Mouse (Mus musculus) hindbrain, embryonic 14.5 days (tissue): ENCODE results near the gene Ccr4. TPM values are rescaled to one million over a fixed set of nuclear protein-coding genes. Genes with fewer than 3 reads are reported as not detected.

Source experiments
- ATAC-seq: fragments of 200-750 bp; cut with Nextera tagmentation; 2 replicates; pipeline ENCODE4 v1.8.0; 2017; ENCODE audit warnings: moderate number of reproducible peaks, mild to moderate bottlenecking, moderate TSS enrichment, moderate library complexity; ENCODE audit not compliant: low FRiP score
- DNase-seq: peaks from one replicate; pipeline ENCODE4 v3.0.0-alpha.2; 2015; ENCODE audit warnings: low spot score
- H3K27ac ChIP-seq: fragments of 300-500 bp; sonication (generic); 2 replicates; pipeline ENCODE4 v1.5.1; 2014; ENCODE audit warnings: mild to moderate bottlenecking, moderate library complexity
- H3K27me3 ChIP-seq: fragments of 300-500 bp; sonication (generic); 2 replicates; pipeline ENCODE4 v1.6.1; 2014; ENCODE audit warnings: mild to moderate bottlenecking, low read length, mixed read lengths; ENCODE audit not compliant: control insufficient read depth, insufficient read depth
- H3K36me3 ChIP-seq: fragments of 300-500 bp; sonication (generic); replicated peaks from 2 replicates; pipeline ENCODE4 v1.6.1; 2014; ENCODE audit not compliant: control insufficient read depth, insufficient read depth
- H3K4me1 ChIP-seq: fragments of 300-500 bp; sonication (generic); replicated peaks from 2 replicates; pipeline ENCODE4 v1.6.1; 2014; ENCODE audit warnings: antibody characterized with exemption, low read length, mixed read lengths; ENCODE audit not compliant: control insufficient read depth, insufficient read depth
- H3K4me2 ChIP-seq: fragments of 300-500 bp; sonication (generic); replicated peaks from 2 replicates; pipeline ENCODE4 v1.6.1; 2014; ENCODE audit warnings: mild to moderate bottlenecking, moderate library complexity
- H3K4me3 ChIP-seq: fragments of 300-500 bp; sonication (generic); replicated peaks from 2 replicates; pipeline ENCODE4 v1.5.1; 2014; ENCODE audit warnings: mild to moderate bottlenecking, low read length
- H3K9ac ChIP-seq: fragments of 300-500 bp; sonication (generic); 2 replicates; pipeline ENCODE4 v1.6.1; 2014
- H3K9me3 ChIP-seq: fragments of 300-500 bp; sonication (generic); 2 replicates; pipeline ENCODE4 v1.6.1; 2016; ENCODE audit warnings: low read length; ENCODE audit not compliant: control insufficient read depth
- WGBS: fragments of 180-500 bp; shearing (Covaris S2); extraction: QIAGEN DNeasy Blood & Tissue Kit; methylation state at CpG from one replicate; pipeline ENCODE4 v1.1.7; 2014; 5-methylcytosine and 5-hydroxymethylcytosine counted together
- polyA plus RNA-seq: library from polyadenylated mRNA; unstranded; fragments of >200 nt; fragmentation: Nextera tagmentation; extraction: Ambion mirVana; gene quantifications from 2 replicates; pipeline ENCODE4 v1.2.1, GENCODE M21; 2014

Gene Ccr4
- polyA plus RNA-seq, result not detected in 2 replicates

- WGBS, result 95% methylated on average over 9 of the region's 9 CpGs
- Histone ChIP-seq H3K27ac (no peak within 1 kb of the TSS), H3K9ac (no peak within 1 kb of the TSS), H3K27me3 (no peaks in the 10 kb centered on the region), H3K4me2 (no peak within 1 kb of the TSS), H3K36me3 (no peaks in the 10 kb centered on the region), H3K4me3 (no peak within 1 kb of the TSS), H3K4me1 (no peaks in the 10 kb centered on the region), H3K9me3 (no peaks in the 10 kb centered on the region)
- DNase-seq, result no peak
- no peak for ATAC-seq
Measured at GRCm38 (mm10) chr9:114504816-114505215, at the start of gene Ccr4. Gene Ccr4, minus strand, starts transcription at chr9:114504916.

GRCm38 (mm10) chr9:114553828-114554227 is 49.1 kb upstream of the Ccr4 start:
- no peaks in the 10 kb centered on the region for H3K9me3 ChIP-seq
- no peak overlapping the region for H3K27ac ChIP-seq
- peaks cover 9% of the 10 kb centered on the region; the same call in 1 of the 2 replicates for H3K27me3 ChIP-seq
- H3K4me2 ChIP-seq, result no peak overlapping the region
- ATAC-seq (no peak), DNase-seq (no peak)
- H3K4me1 ChIP-seq, result 0 out of 2 replicates have a peak, but pooled peaks cover 5% of the 10 kb centered on the region
- no peaks in the 10 kb centered on the region for H3K36me3 ChIP-seq
- no peak overlapping the region for H3K9ac ChIP-seq
- no peak overlapping the region for H3K4me3 ChIP-seq

- Histone ChIP-seq H3K9me3 (no peaks in the 10 kb centered on the region), H3K27ac (no peak overlapping the region)
- no peak for ATAC-seq
Measured at GRCm38 (mm10) chr9:114550033-114550432, 45.3 kb upstream of the Ccr4 start.

GRCm38 (mm10) chr9:114549117-114549516 is 44.4 kb upstream of the Ccr4 start:
- ATAC-seq, result no peak
- Histone ChIP-seq H3K4me2 (no peak overlapping the region), H3K27me3 (no peaks in the 10 kb centered on the region), H3K27ac (no peak overlapping the region), H3K9ac (no peak overlapping the region), H3K4me3 (no peak overlapping the region), H3K4me1 (peaks cover 6% of the 10 kb centered on the region), H3K9me3 (no peaks in the 10 kb centered on the region), H3K36me3 (no peaks in the 10 kb centered on the region)
- 11% methylated on average over 5 of the region's 5 CpGs for WGBS
- no peak for DNase-seq

More at GRCm38 (mm10) chr9:114550033-114550432, 45.3 kb upstream of the Ccr4 start:
- H3K4me3 ChIP-seq, result no peak overlapping the region
- no peak for DNase-seq
- H3K9ac ChIP-seq, result no peak overlapping the region
- no peaks in the 10 kb centered on the region for H3K27me3 ChIP-seq
- no peak overlapping the region for H3K4me2 ChIP-seq
- H3K4me1 ChIP-seq, result peaks cover 11% of the 10 kb centered on the region
- H3K36me3 ChIP-seq, result no peaks in the 10 kb centered on the region
- 13% methylated on average over 6 of the region's 6 CpGs for WGBS

- Histone ChIP-seq H3K4me1 (peaks cover 6% of the 10 kb centered on the region), H3K36me3 (no peaks in the 10 kb centered on the region), H3K9me3 (no peaks in the 10 kb centered on the region), H3K27ac (no peak overlapping the region), H3K27me3 (no peaks in the 10 kb centered on the region), H3K4me2 (no peak overlapping the region), H3K9ac (no peak overlapping the region), H3K4me3 (no peak overlapping the region)
- 24% methylated on average over 4 of the region's 4 CpGs for WGBS
- ATAC-seq, result no peak
- no peak for DNase-seq
Measured at GRCm38 (mm10) chr9:114548496-114548895, 43.8 kb upstream of the Ccr4 start.

GRCm38 (mm10) chr9:114547643-114548077 is 42.9 kb upstream of the Ccr4 start:
- peaks cover 6% of the 10 kb centered on the region for H3K4me1 ChIP-seq
- WGBS, result 36% methylated on average over 6 of the region's 6 CpGs
- no peak overlapping the region for H3K9ac ChIP-seq
- H3K27me3 ChIP-seq, result no peaks in the 10 kb centered on the region
- no peak overlapping the region for H3K4me3 ChIP-seq
- no peak overlapping the region for H3K4me2 ChIP-seq
- ATAC-seq, result no peak
- no peaks in the 10 kb centered on the region for H3K9me3 ChIP-seq
- no peak for DNase-seq
- no peaks in the 10 kb centered on the region for H3K36me3 ChIP-seq
- H3K27ac ChIP-seq, result no peak overlapping the region

- no peak for ATAC-seq
- 72% methylated on average over 12 of the region's 12 CpGs for WGBS
Measured at GRCm38 (mm10) chr9:114546765-114547164, 42.0 kb upstream of the Ccr4 start.

GRCm38 (mm10) chr9:114544754-114545393 is 40.2 kb upstream of the Ccr4 start:
- Histone ChIP-seq H3K9ac (no peak overlapping the region), H3K4me1 (peaks cover 6% of the 10 kb centered on the region), H3K4me2 (no peak overlapping the region), H3K4me3 (no peak overlapping the region), H3K9me3 (no peaks in the 10 kb centered on the region), H3K27me3 (no peaks in the 10 kb centered on the region), H3K36me3 (no peaks in the 10 kb centered on the region), H3K27ac (no peak overlapping the region)
- 55% methylated on average over 9 of the region's 9 CpGs for WGBS
- ATAC-seq, result no peak
- DNase-seq, result no peak

More at GRCm38 (mm10) chr9:114546765-114547164, 42.0 kb upstream of the Ccr4 start:
- no peak overlapping the region for H3K9ac ChIP-seq
- no peak overlapping the region for H3K4me2 ChIP-seq
- no peaks in the 10 kb centered on the region for H3K36me3 ChIP-seq
- no peak for DNase-seq
- H3K9me3 ChIP-seq, result no peaks in the 10 kb centered on the region
- peaks cover 6% of the 10 kb centered on the region for H3K4me1 ChIP-seq
- H3K27me3 ChIP-seq, result no peaks in the 10 kb centered on the region
- H3K4me3 ChIP-seq, result no peak overlapping the region
- H3K27ac ChIP-seq, result no peak overlapping the region

- ATAC-seq (no peak), DNase-seq (no peak)
- no peak overlapping the region for H3K9ac ChIP-seq
- H3K4me1 ChIP-seq, result peaks cover 6% of the 10 kb centered on the region
- H3K27ac ChIP-seq, result no peak overlapping the region
- no peaks in the 10 kb centered on the region for H3K9me3 ChIP-seq
- H3K36me3 ChIP-seq, result no peaks in the 10 kb centered on the region
- no peaks in the 10 kb centered on the region for H3K27me3 ChIP-seq
- 63% methylated on average over 17 of the region's 17 CpGs for WGBS
- H3K4me3 ChIP-seq, result no peak overlapping the region
- no peak overlapping the region for H3K4me2 ChIP-seq
Measured at GRCm38 (mm10) chr9:114543882-114544753, 39.4 kb upstream of the Ccr4 start.
